Mouse (Mus musculus) hindbrain, embryonic 14.5 days (tissue): ENCODE data around the gene Atp23. TPM values are rescaled to one million over a fixed set of nuclear protein-coding genes. Genes with fewer than 3 reads are reported as not detected.

Experiments
- ATAC-seq: fragments of 200-750 bp; cut with Nextera tagmentation; 2 replicates; pipeline ENCODE4 v1.8.0; 2017; ENCODE audit warnings: moderate number of reproducible peaks, mild to moderate bottlenecking, moderate TSS enrichment, moderate library complexity; ENCODE audit not compliant: low FRiP score
- DNase-seq: peaks from one replicate; pipeline ENCODE4 v3.0.0-alpha.2; 2015; ENCODE audit warnings: low spot score
- H3K27ac ChIP-seq: fragments of 300-500 bp; sonication (generic); 2 replicates; pipeline ENCODE4 v1.5.1; 2014; ENCODE audit warnings: mild to moderate bottlenecking, moderate library complexity
- H3K27me3 ChIP-seq: fragments of 300-500 bp; sonication (generic); 2 replicates; pipeline ENCODE4 v1.6.1; 2014; ENCODE audit warnings: mild to moderate bottlenecking, low read length, mixed read lengths; ENCODE audit not compliant: control insufficient read depth, insufficient read depth
- H3K36me3 ChIP-seq: fragments of 300-500 bp; sonication (generic); replicated peaks from 2 replicates; pipeline ENCODE4 v1.6.1; 2014; ENCODE audit not compliant: control insufficient read depth, insufficient read depth
- H3K4me1 ChIP-seq: fragments of 300-500 bp; sonication (generic); replicated peaks from 2 replicates; pipeline ENCODE4 v1.6.1; 2014; ENCODE audit warnings: antibody characterized with exemption, low read length, mixed read lengths; ENCODE audit not compliant: control insufficient read depth, insufficient read depth
- H3K4me2 ChIP-seq: fragments of 300-500 bp; sonication (generic); replicated peaks from 2 replicates; pipeline ENCODE4 v1.6.1; 2014; ENCODE audit warnings: mild to moderate bottlenecking, moderate library complexity
- H3K4me3 ChIP-seq: fragments of 300-500 bp; sonication (generic); replicated peaks from 2 replicates; pipeline ENCODE4 v1.5.1; 2014; ENCODE audit warnings: mild to moderate bottlenecking, low read length
- H3K9ac ChIP-seq: fragments of 300-500 bp; sonication (generic); 2 replicates; pipeline ENCODE4 v1.6.1; 2014
- H3K9me3 ChIP-seq: fragments of 300-500 bp; sonication (generic); 2 replicates; pipeline ENCODE4 v1.6.1; 2016; ENCODE audit warnings: low read length; ENCODE audit not compliant: control insufficient read depth
- WGBS: fragments of 180-500 bp; shearing (Covaris S2); extraction: QIAGEN DNeasy Blood & Tissue Kit; methylation state at CpG from one replicate; pipeline ENCODE4 v1.1.7; 2014; 5-methylcytosine and 5-hydroxymethylcytosine counted together
- polyA plus RNA-seq: library from polyadenylated mRNA; unstranded; fragments of >200 nt; fragmentation: Nextera tagmentation; extraction: Ambion mirVana; gene quantifications from 2 replicates; pipeline ENCODE4 v1.2.1, GENCODE M21; 2014

The Atp23 gene
- polyA plus RNA-seq, 1 experiment from 2014 or later: 15.9 TPM

- H3K4me3 ChIP-seq: no peak overlapping the region
- ATAC-seq: no peak; the same call in 1 of the 2 replicates
Observed at GRCm38 (mm10) chr10:126931123-126931759, 30.1 kb upstream of the Atp23 start.

GRCm38 (mm10) chr10:126930270-126931121 is 29.3 kb upstream of the Atp23 start:
- H3K36me3 ChIP-seq: no peaks in the 10 kb centered on the region
- WGBS: 31% methylated on average over 15 of the region's 15 CpGs
- 0 out of 2 replicates have a peak overlapping the region, but pooled peaks have one; percentile 1 for H3K9ac ChIP-seq
- H3K4me3 ChIP-seq: no peak overlapping the region
- H3K9me3 ChIP-seq: no peaks in the 10 kb centered on the region
- H3K4me1 ChIP-seq: peaks cover 23% of the 10 kb centered on the region
- no peak overlapping the region for H3K4me2 ChIP-seq
- peaks cover 4% of the 10 kb centered on the region; the same call in 1 of the 2 replicates for H3K27me3 ChIP-seq
- peak; percentile 46; the same call in 1 of the 2 replicates for ATAC-seq
- H3K27ac ChIP-seq: peak overlapping the region; percentile 52
- DNase-seq: peak; percentile 58

More at GRCm38 (mm10) chr10:126931123-126931759, 30.1 kb upstream of the Atp23 start:
- H3K9me3 ChIP-seq: no peaks in the 10 kb centered on the region
- WGBS: 72% methylated on average over 8 of the region's 8 CpGs
- no peak overlapping the region for H3K9ac ChIP-seq
- DNase-seq: no peak
- no peaks in the 10 kb centered on the region; the same call in 1 of the 2 replicates for H3K27me3 ChIP-seq
- peak overlapping the region; percentile 18; the same call in 1 of the 2 replicates for H3K27ac ChIP-seq
- peaks cover 23% of the 10 kb centered on the region for H3K4me1 ChIP-seq
- no peak overlapping the region for H3K4me2 ChIP-seq
- no peaks in the 10 kb centered on the region for H3K36me3 ChIP-seq

GRCm38 (mm10) chr10:126929543-126929942 is 28.4 kb upstream of the Atp23 start:
- H3K4me2 ChIP-seq: no peak overlapping the region
- no peak; the same call in 1 of the 2 replicates for ATAC-seq
- peaks cover 23% of the 10 kb centered on the region for H3K4me1 ChIP-seq

GRCm38 (mm10) chr10:126928819-126929206 is 27.7 kb upstream of the Atp23 start:
- H3K27me3 ChIP-seq: peaks cover 4% of the 10 kb centered on the region; the same call in 1 of the 2 replicates
- 16% methylated on average over 12 of the region's 12 CpGs for WGBS
- H3K36me3 ChIP-seq: no peaks in the 10 kb centered on the region
- H3K4me2 ChIP-seq: peak overlapping the region; percentile 97
- ATAC-seq (no peak), DNase-seq (no peak)
- peak overlapping the region; percentile 74 for H3K9ac ChIP-seq
- peak overlapping the region; percentile 54 for H3K4me3 ChIP-seq
- H3K9me3 ChIP-seq: no peaks in the 10 kb centered on the region
- H3K27ac ChIP-seq: peak overlapping the region; percentile 60; the same call in 1 of the 2 replicates
- H3K4me1 ChIP-seq: peaks cover 23% of the 10 kb centered on the region

More at GRCm38 (mm10) chr10:126929543-126929942, 28.4 kb upstream of the Atp23 start:
- Histone ChIP-seq H3K36me3 (no peaks in the 10 kb centered on the region), H3K9me3 (no peaks in the 10 kb centered on the region), H3K4me3 (no peak overlapping the region), H3K27me3 (peaks cover 4% of the 10 kb centered on the region; the same call in 1 of the 2 replicates), H3K27ac (no peak overlapping the region), H3K9ac (no peak overlapping the region)
- WGBS: 21% methylated on average over 3 of the region's 3 CpGs
- DNase-seq: no peak

- H3K4me1 ChIP-seq: peaks cover 23% of the 10 kb centered on the region
- under 1% methylated on average over 38 of the region's 39 CpGs for WGBS
- peaks cover 4% of the 10 kb centered on the region; the same call in 1 of the 2 replicates for H3K27me3 ChIP-seq
- H3K27ac ChIP-seq: peak overlapping the region; percentile 60
- H3K9ac ChIP-seq: peak overlapping the region; percentile 74
- DNase-seq (peak; percentile 75), ATAC-seq (peak; percentile 53)
- H3K4me3 ChIP-seq: peak overlapping the region; percentile 54
- H3K9me3 ChIP-seq: no peaks in the 10 kb centered on the region
- H3K4me2 ChIP-seq: peak overlapping the region; percentile 97
- no peaks in the 10 kb centered on the region for H3K36me3 ChIP-seq
Observed at GRCm38 (mm10) chr10:126928011-126928818, 27.1 kb upstream of the Atp23 start.

DNA sequence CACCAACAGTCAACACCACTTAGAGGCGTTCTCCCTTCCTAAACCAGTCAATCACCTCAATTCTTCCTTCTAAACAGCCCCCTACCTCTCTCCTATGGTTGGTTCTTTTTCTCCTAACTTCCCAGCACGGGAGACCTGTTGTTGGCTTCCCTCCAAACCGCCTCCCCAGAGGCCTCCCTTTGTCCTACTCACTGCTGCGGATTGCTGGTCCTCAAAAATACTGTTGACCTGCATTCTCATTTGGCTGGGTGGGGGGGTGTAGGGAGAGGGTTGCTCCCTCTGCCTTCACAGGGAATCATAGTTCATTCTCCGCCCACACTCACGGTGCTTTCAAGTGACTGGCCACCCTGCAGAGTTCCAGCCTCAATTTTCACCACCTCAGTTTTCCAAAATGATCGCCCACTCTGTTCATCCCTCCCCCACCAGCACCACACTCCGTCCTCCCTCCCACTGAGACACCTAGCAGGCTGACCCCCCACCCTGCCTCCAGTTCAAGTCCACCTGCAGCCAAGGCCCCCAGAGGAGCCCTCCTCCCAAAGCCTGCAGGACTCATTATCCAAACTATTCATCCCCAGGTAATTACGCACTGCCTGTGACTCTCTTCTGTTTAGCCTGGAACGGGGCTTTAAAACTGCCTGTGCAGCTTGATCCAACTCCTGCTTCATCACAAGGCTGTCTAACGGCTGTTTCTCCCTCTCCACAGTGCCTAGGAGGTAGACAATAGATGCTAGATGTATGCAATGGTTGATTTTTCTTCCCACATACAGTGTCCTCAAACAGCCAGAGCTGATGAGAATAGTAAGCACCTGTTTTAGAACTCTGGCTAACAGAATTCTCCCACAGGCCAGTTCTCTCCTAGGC is 26.2 kb upstream of the Atp23 start:
- DNase-seq: no peak
- peak overlapping the region; percentile 54; the same call in 1 of the 2 replicates for H3K4me3 ChIP-seq
- peaks cover 4% of the 10 kb centered on the region; the same call in 1 of the 2 replicates for H3K27me3 ChIP-seq
- H3K4me1 ChIP-seq: peaks cover 23% of the 10 kb centered on the region
- peak overlapping the region; percentile 60; the same call in 1 of the 2 replicates for H3K27ac ChIP-seq
- H3K36me3 ChIP-seq: no peaks in the 10 kb centered on the region
- H3K9me3 ChIP-seq: no peaks in the 10 kb centered on the region
- no peak for ATAC-seq
- WGBS: 12% methylated on average over 11 of the region's 11 CpGs
- peak overlapping the region; percentile 97 for H3K4me2 ChIP-seq
- peak overlapping the region; percentile 74 for H3K9ac ChIP-seq

DNA sequence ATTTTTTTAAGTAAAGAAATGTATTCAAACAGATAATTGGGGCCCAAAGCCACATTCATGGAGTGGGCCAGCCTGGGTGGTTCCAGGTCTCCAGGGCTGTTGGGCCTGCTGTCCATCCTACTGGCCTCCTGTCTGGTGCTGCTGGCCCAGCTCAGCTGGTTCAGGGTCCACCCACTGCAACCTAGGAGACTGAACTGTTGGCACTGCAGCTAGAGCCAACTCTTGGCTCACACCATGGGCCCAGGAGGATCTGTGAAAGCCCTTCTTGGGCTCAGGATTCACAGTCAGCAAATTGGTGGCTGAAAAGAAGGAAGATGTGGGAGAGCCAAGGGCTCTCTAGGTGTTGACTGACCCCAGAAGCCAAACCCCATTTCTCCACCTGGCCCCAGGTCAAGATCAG is 24.2 kb upstream of the Atp23 start:
- no peak for ATAC-seq

GRCm38 (mm10) chr10:126924087-126924486 is 22.9 kb upstream of the Atp23 start:
- DNase-seq: no peak
- WGBS: 64% methylated on average over 3 of the region's 3 CpGs
- H3K4me3 ChIP-seq: no peak overlapping the region
- no peak overlapping the region for H3K27ac ChIP-seq
- H3K27me3 ChIP-seq: 0 out of 2 replicates have a peak, but pooled peaks cover 4% of the 10 kb centered on the region
- no peaks in the 10 kb centered on the region for H3K9me3 ChIP-seq
- no peak overlapping the region for H3K9ac ChIP-seq
- H3K4me1 ChIP-seq: peaks cover 18% of the 10 kb centered on the region
- ATAC-seq: no peak
- H3K36me3 ChIP-seq: no peaks in the 10 kb centered on the region
- H3K4me2 ChIP-seq: no peak overlapping the region

More for the DNA sequence above, 24.2 kb upstream of the Atp23 start:
- Histone ChIP-seq H3K4me3 (no peak overlapping the region), H3K9me3 (no peaks in the 10 kb centered on the region), H3K4me2 (no peak overlapping the region), H3K27me3 (peaks cover 4% of the 10 kb centered on the region; the same call in 1 of the 2 replicates), H3K4me1 (peaks cover 23% of the 10 kb centered on the region), H3K27ac (no peak overlapping the region), H3K9ac (no peak overlapping the region), H3K36me3 (no peaks in the 10 kb centered on the region)
- no peak for DNase-seq
